Mouse (Mus musculus): ENCODE measurements around the gene Rnase1.

- TF ChIP-seq CTCF (IDR thresholded peaks at IDR 0.05; ENCODE audit: low read depth) (no peak), EP300 (IDR thresholded peaks at IDR 0.05; ENCODE audit: low read depth) (no peak)
Measured at GRCm38 (mm10) chr14:51146685-51147084, at the start of gene Rnase1.

Measured in liver, embryonic 14.5 days (tissue).